Mouse (Mus musculus): ENCODE data around the gene D630003M21Rik. TPM values are rescaled to one million over a fixed set of nuclear protein-coding genes. Genes with fewer than 3 reads are reported as not detected.

The D630003M21Rik gene
- total RNA-seq, 1 experiment, result 0.89 TPM

GRCm38 (mm10) chr2:158177574-158177973, 51.4 kb downstream of the D630003M21Rik start:
- TF ChIP-seq HCFC1 (IDR thresholded peaks at IDR 0.05; ENCODE audit: borderline replicate concordance, insufficient read depth, low read length), result no peak
- Histone ChIP-seq H3K27ac (ENCODE audit: insufficient read depth, low read depth, low read length, poor library complexity, severe bottlenecking) (no peak overlapping the region), H3K4me3 (ENCODE audit: insufficient read depth in 1 of 2, low read depth in 1 of 2, low read length in 2 of 2, poor library complexity in 1 of 2, severe bottlenecking in 1 of 2) (no peak overlapping the region), H3K4me1 (ENCODE audit: control insufficient read depth in 2 of 2, insufficient read depth in 2 of 2, low read length in 2 of 2, poor library complexity in 1 of 2) (peaks cover 9 to 25% of the 10 kb centered on the region in 2 experiments), H3K36me3 (ENCODE audit: control insufficient read depth, insufficient read depth, low read length, poor library complexity, severe bottlenecking) (no peaks in the 10 kb centered on the region), H3K9ac (ENCODE audit: insufficient read depth, low read depth, low read length, poor library complexity, severe bottlenecking) (no peak overlapping the region), H3K9me3 (ENCODE audit: control insufficient read depth, insufficient read depth, low read depth, low read length) (no peaks in the 10 kb centered on the region)
- in situ Hi-C loops (cut with MboI; ENCODE audit: low sequenced_read_pairs in 2 of 2, unreplicated experiment in 2 of 2), result no loop called here
- DNase-seq (ENCODE audit: low read depth, low spot score), result no peak

- TF ChIP-seq ZNF384 (IDR thresholded peaks at IDR 0.05; ENCODE audit: low read depth, low read length) (no peak), ZC3H11A (IDR thresholded peaks at IDR 0.05; ENCODE audit: borderline replicate concordance, low read depth, low read length) (no peak), MAFK (IDR thresholded peaks at IDR 0.05; ENCODE audit: insufficient read depth, low read depth, low read length) (no peak), HCFC1 (IDR thresholded peaks at IDR 0.05; ENCODE audit: borderline replicate concordance, insufficient read depth, low read length) (no peak), CHD2 (IDR thresholded peaks at IDR 0.05; ENCODE audit: low read depth, low read length) (no peak)
- DNase-seq (ENCODE audit: low read depth, low spot score), result no peak
- Histone ChIP-seq H3K27ac (ENCODE audit: insufficient read depth, low read depth, low read length, poor library complexity, severe bottlenecking) (no peak overlapping the region), H3K36me3 (ENCODE audit: control insufficient read depth, insufficient read depth, low read length, poor library complexity, severe bottlenecking) (no peaks in the 10 kb centered on the region), H3K9ac (ENCODE audit: insufficient read depth, low read depth, low read length, poor library complexity, severe bottlenecking) (no peak overlapping the region), H3K9me3 (ENCODE audit: control insufficient read depth, insufficient read depth, low read depth, low read length) (no peaks in the 10 kb centered on the region), H3K4me3 (ENCODE audit: insufficient read depth in 1 of 2, low read depth in 1 of 2, low read length in 2 of 2, poor library complexity in 1 of 2, severe bottlenecking in 1 of 2) (no peak overlapping the region), H3K4me1 (ENCODE audit: control insufficient read depth in 2 of 2, insufficient read depth in 2 of 2, low read length in 2 of 2, poor library complexity in 1 of 2) (peaks cover 9 to 25% of the 10 kb centered on the region in 2 experiments)
- in situ Hi-C loops (cut with MboI; ENCODE audit: low sequenced_read_pairs in 2 of 2, unreplicated experiment in 2 of 2), result no loop called here
Measured at GRCm38 (mm10) chr2:158176763-158177162, 52.3 kb downstream of the D630003M21Rik start.

GRCm38 (mm10) chr2:158175433-158175832, 53.6 kb downstream of the D630003M21Rik start:
- Histone ChIP-seq H3K9me3 (ENCODE audit: control insufficient read depth, insufficient read depth, low read depth, low read length) (no peaks in the 10 kb centered on the region), H3K36me3 (ENCODE audit: control insufficient read depth, insufficient read depth, low read length, poor library complexity, severe bottlenecking) (no peaks in the 10 kb centered on the region), H3K4me3 (ENCODE audit: insufficient read depth in 1 of 2, low read depth in 1 of 2, low read length in 2 of 2, poor library complexity in 1 of 2, severe bottlenecking in 1 of 2) (no peak overlapping the region), H3K9ac (ENCODE audit: insufficient read depth, low read depth, low read length, poor library complexity, severe bottlenecking) (no peak overlapping the region), H3K27ac (ENCODE audit: insufficient read depth, low read depth, low read length, poor library complexity, severe bottlenecking) (no peak overlapping the region), H3K4me1 (ENCODE audit: control insufficient read depth in 2 of 2, insufficient read depth in 2 of 2, low read length in 2 of 2, poor library complexity in 1 of 2) (peaks cover 9 to 25% of the 10 kb centered on the region in 2 experiments)
- in situ Hi-C loops (cut with MboI; ENCODE audit: low sequenced_read_pairs in 2 of 2, unreplicated experiment in 2 of 2), result no loop called here
- no peak for TF ChIP-seq HCFC1 (IDR thresholded peaks at IDR 0.05; ENCODE audit: borderline replicate concordance, insufficient read depth, low read length)
- no peak for TF ChIP-seq CHD2 (IDR thresholded peaks at IDR 0.05; ENCODE audit: low read depth, low read length)
- TF ChIP-seq ZNF384 (IDR thresholded peaks at IDR 0.05; ENCODE audit: low read depth, low read length), result no peak
- TF ChIP-seq MAFK (IDR thresholded peaks at IDR 0.05; ENCODE audit: insufficient read depth, low read depth, low read length), result no peak
- TF ChIP-seq ZC3H11A (IDR thresholded peaks at IDR 0.05; ENCODE audit: borderline replicate concordance, low read depth, low read length), result no peak
- no peak for DNase-seq (ENCODE audit: low read depth, low spot score)

- Histone ChIP-seq H3K9me3 (ENCODE audit: control insufficient read depth, insufficient read depth, low read depth, low read length) (no peaks in the 10 kb centered on the region), H3K4me3 (ENCODE audit: insufficient read depth in 1 of 2, low read depth in 1 of 2, low read length in 2 of 2, poor library complexity in 1 of 2, severe bottlenecking in 1 of 2) (no peak overlapping the region), H3K27ac (ENCODE audit: insufficient read depth, low read depth, low read length, poor library complexity, severe bottlenecking) (no peak overlapping the region), H3K9ac (ENCODE audit: insufficient read depth, low read depth, low read length, poor library complexity, severe bottlenecking) (no peak overlapping the region), H3K36me3 (ENCODE audit: control insufficient read depth, insufficient read depth, low read length, poor library complexity, severe bottlenecking) (no peaks in the 10 kb centered on the region), H3K4me1 (ENCODE audit: control insufficient read depth in 2 of 2, insufficient read depth in 2 of 2, low read length in 2 of 2, poor library complexity in 1 of 2) (peaks cover 10 to 25% of the 10 kb centered on the region in 2 experiments)
- DNase-seq (ENCODE audit: low read depth, low spot score), result no peak
- in situ Hi-C loops (cut with MboI; ENCODE audit: low sequenced_read_pairs in 2 of 2, unreplicated experiment in 2 of 2), result no loop called here
- no peak for TF ChIP-seq CHD2 (IDR thresholded peaks at IDR 0.05; ENCODE audit: low read depth, low read length)
- TF ChIP-seq ZC3H11A (IDR thresholded peaks at IDR 0.05; ENCODE audit: borderline replicate concordance, low read depth, low read length), result no peak
- no peak for TF ChIP-seq HCFC1 (IDR thresholded peaks at IDR 0.05; ENCODE audit: borderline replicate concordance, insufficient read depth, low read length)
- no peak for TF ChIP-seq ZNF384 (IDR thresholded peaks at IDR 0.05; ENCODE audit: low read depth, low read length)
- TF ChIP-seq MAFK (IDR thresholded peaks at IDR 0.05; ENCODE audit: insufficient read depth, low read depth, low read length), result no peak
Measured at GRCm38 (mm10) chr2:158174958-158175357, 54.1 kb downstream of the D630003M21Rik start.

- TF ChIP-seq ZNF384 (IDR thresholded peaks at IDR 0.05; ENCODE audit: low read depth, low read length) (no peak), HCFC1 (IDR thresholded peaks at IDR 0.05; ENCODE audit: borderline replicate concordance, insufficient read depth, low read length) (no peak), MAFK (IDR thresholded peaks at IDR 0.05; ENCODE audit: insufficient read depth, low read depth, low read length) (no peak), CHD2 (IDR thresholded peaks at IDR 0.05; ENCODE audit: low read depth, low read length) (no peak), ZC3H11A (IDR thresholded peaks at IDR 0.05; ENCODE audit: borderline replicate concordance, low read depth, low read length) (no peak)
- no peak overlapping the region for H3K4me3 ChIP-seq (ENCODE audit: insufficient read depth in 1 of 2, low read depth in 1 of 2, low read length in 2 of 2, poor library complexity in 1 of 2, severe bottlenecking in 1 of 2)
- no peak overlapping the region for H3K27ac ChIP-seq (ENCODE audit: insufficient read depth, low read depth, low read length, poor library complexity, severe bottlenecking)
- no peak overlapping the region for H3K9ac ChIP-seq (ENCODE audit: insufficient read depth, low read depth, low read length, poor library complexity, severe bottlenecking)
- no peak for DNase-seq (ENCODE audit: low read depth, low spot score)
- in situ Hi-C loops (cut with MboI; ENCODE audit: low sequenced_read_pairs in 2 of 2, unreplicated experiment in 2 of 2), result no loop called here
- H3K4me1 ChIP-seq (ENCODE audit: control insufficient read depth in 2 of 2, insufficient read depth in 2 of 2, low read length in 2 of 2, poor library complexity in 1 of 2), result peaks cover 10 to 23% of the 10 kb centered on the region in 2 experiments
- no peaks in the 10 kb centered on the region for H3K36me3 ChIP-seq (ENCODE audit: control insufficient read depth, insufficient read depth, low read length, poor library complexity, severe bottlenecking)
- no peaks in the 10 kb centered on the region for H3K9me3 ChIP-seq (ENCODE audit: control insufficient read depth, insufficient read depth, low read depth, low read length)
Measured at GRCm38 (mm10) chr2:158174438-158174837, 54.6 kb downstream of the D630003M21Rik start.
